Mouse (Mus musculus): ENCODE results near the gene Tmtc2.

- TF ChIP-seq CTCF (conservative IDR thresholded peaks at IDR 0.05; ENCODE audit: low read length): no peak
- TF ChIP-seq POU5F1 (IDR thresholded peaks at IDR 0.05; ENCODE audit: borderline replicate concordance, low read length): no peak
- no peak for TF ChIP-seq NANOG (IDR thresholded peaks at IDR 0.05; ENCODE audit: borderline replicate concordance, low read length)
Observed at GRCm38 (mm10) chr10:105430885-105431284, 143.4 kb downstream of the Tmtc2 start.
